Mouse (Mus musculus) retina, adult 2 months (tissue): ENCODE measurements around the gene Itga7.
"Not testable (repeated sequence)": the region's sequence is repeated elsewhere in the genome, so short reads cannot be mapped to it uniquely, and the experiment has no call there.

Source experiments
- DNase-seq: peaks from one replicate; pipeline ENCODE4 v3.0.0-alpha.2; 2012; ENCODE audit warnings: low read depth, low spot score

Itga7 gene

DNA sequence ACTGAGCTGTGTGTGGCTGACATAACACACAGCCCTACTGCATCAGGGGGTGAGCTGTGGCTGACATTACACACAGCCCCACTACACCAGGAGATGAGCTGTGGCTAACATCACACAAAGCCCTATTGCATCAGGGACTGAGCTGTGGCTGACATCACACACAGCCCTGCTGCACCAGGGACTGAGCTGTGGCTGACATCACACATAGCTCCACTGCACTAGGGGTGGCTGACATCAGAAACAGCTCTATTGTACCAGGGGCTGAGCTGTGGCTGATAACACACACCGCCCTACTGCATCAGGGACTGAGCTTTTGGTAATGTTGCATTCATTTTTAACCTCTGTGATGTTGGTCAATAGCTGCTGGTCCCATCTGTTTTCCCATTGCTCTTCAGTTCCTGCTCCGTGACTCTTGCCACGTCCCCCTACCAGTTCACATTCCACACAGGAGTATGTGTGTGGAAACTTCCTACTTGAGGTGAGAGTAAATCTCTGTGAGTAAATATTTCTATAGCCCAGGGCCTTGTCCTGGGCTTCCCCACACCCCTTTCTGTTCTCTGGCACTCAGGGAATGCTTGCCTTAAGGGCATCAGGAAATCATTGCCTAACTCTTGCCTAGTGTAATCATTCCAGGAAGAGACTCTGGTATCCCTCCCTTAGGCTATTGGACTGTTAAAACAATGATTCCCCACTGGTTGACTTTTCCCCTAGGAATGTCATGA lies 47.2 kb downstream of the Itga7 start:
- DNase-seq = no peak

DNA sequence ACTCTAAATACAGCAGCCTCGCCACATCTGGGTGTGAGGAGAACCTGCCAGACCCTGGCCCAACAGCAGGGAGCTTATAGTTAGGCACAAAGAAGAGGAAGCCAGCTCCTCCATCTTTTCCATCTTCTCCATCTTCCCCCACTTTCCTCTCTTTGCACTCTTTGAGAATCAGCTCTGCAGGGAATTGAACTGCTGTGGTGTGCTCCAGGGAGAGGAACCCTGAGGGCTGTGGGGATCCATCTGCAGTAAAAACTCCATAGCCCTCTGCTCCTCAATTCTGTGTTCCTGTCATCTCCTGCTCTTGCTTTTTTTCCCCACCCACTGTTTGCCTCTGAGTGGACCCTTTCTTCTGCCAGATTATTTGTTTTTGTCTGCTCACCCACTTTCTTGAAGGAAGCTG lies 55.5 kb downstream of the Itga7 start, which contains the start of gene Olfr9:
Gene Olfr9, plus strand, starts transcription at position 301 of the 400 bp plus-strand sequence.
- not testable (repeated sequence) for DNase-seq

- DNase-seq = not testable (repeated sequence)
Observed at GRCm38 (mm10) chr10:128990129-128990850, 56.7 kb downstream of the Itga7 start.

GRCm38 (mm10) chr10:128990994-128991393 lies 57.4 kb downstream of the Itga7 start:
- no peak for DNase-seq

DNA sequence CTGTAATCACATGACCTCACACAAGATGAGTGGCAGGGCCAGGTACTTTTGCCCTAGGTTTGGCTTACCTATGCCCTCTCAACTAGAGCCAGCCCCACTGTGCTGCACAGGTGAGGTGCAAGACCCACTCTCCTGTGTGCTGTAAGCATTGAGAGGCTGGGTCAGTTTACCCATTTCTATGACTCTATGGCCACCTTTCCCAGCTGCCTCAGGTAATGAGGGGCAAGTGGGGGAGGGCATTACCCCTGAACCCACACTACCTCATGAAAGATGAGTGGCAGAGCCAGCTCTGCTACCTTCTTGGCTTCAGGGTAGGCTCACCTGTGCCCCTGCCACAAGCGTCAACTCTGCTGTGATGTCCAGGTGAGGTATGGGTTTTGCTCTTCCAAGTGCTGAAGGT lies 62.2 kb downstream of the Itga7 start:
- no peak for DNase-seq

DNA sequence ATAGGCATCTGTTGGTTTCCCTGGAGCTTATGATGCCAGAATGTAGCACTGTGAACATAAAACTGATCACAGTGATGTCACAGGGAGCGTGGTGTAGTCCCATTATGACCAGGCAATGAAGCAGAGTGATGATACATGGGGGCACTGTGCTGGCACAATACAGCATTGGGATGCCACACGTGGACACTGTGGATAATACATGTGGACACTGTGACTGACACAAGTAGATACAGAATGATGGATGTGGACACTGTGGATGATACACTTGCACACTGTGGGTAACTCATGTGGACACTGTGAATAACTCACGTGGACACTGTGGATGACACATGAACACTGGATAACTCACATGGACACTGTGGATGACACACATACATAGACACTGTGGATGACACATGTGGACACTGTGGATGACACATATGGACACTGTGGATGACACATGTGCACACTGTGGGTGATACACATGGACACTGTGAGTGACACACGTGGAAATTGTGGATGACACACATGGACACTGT lies 63.0 kb downstream of the Itga7 start:
- DNase-seq = no peak

- DNase-seq = no peak
Observed at GRCm38 (mm10) chr10:129004032-129004920, 70.7 kb downstream of the Itga7 start.
